Mouse (Mus musculus) megakaryocyte, embryonic 14.5 days (primary cell): ENCODE data around the gene Men1.

Experiments used
- FLI1 ChIP-seq: IDR thresholded peaks from 2 replicates; pipeline ENCODE4 v1.6.1; 2012; ENCODE audit warnings: low read length, inconsistent platforms, mixed read lengths
- GATA1 ChIP-seq: IDR thresholded peaks from 3 replicates; pipeline ENCODE4 v1.6.1; 2012; ENCODE audit warnings: mixed read lengths, low read length, inconsistent platforms, borderline replicate concordance

GRCm38 (mm10) chr19:6354030-6354429, 19.3 kb downstream of the Men1 start:
- TF ChIP-seq GATA1 (no peak), FLI1 (no peak)
